Mouse (Mus musculus) heart, embryonic 11.5 days (tissue): ENCODE data around the gene Mov10l1. TPM values are rescaled to one million over a fixed set of nuclear protein-coding genes. Genes with fewer than 3 reads are reported as not detected.

Source experiments
- ATAC-seq: fragments of 200-750 bp; cut with Nextera tagmentation; replicated peaks from 2 replicates; pipeline ENCODE4 v1.8.0; 2017; ENCODE audit warnings: moderate library complexity; ENCODE audit not compliant: insufficient number of reproducible peaks, low FRiP score, low TSS enrichment
- H3K27ac ChIP-seq: fragments of 300-500 bp; sonication (generic); 2 replicates; pipeline ENCODE4 v1.5.1; 2014; ENCODE audit warnings: mild to moderate bottlenecking, low read depth, low read length
- H3K27me3 ChIP-seq: fragments of 300-500 bp; sonication (generic); 2 replicates; pipeline ENCODE4 v1.6.1; 2014; ENCODE audit warnings: mild to moderate bottlenecking, low read length, mixed read lengths; ENCODE audit not compliant: control insufficient read depth, insufficient read depth
- H3K36me3 ChIP-seq: fragments of 300-500 bp; sonication (generic); 2 replicates; pipeline ENCODE4 v1.6.1; 2014; ENCODE audit warnings: mild to moderate bottlenecking, low read length, moderate library complexity, mixed read lengths; ENCODE audit not compliant: control insufficient read depth, insufficient read depth
- H3K4me1 ChIP-seq: fragments of 300-500 bp; sonication (generic); 2 replicates; pipeline ENCODE4 v1.6.1; 2014; ENCODE audit warnings: low read length; ENCODE audit not compliant: control insufficient read depth, insufficient read depth
- H3K4me2 ChIP-seq: fragments of 300-500 bp; sonication (generic); 2 replicates; pipeline ENCODE4 v1.6.1; 2014; ENCODE audit warnings: mild to moderate bottlenecking, moderate library complexity
- H3K4me3 ChIP-seq: fragments of 300-500 bp; sonication (generic); 2 replicates; pipeline ENCODE4 v1.5.1; 2014; ENCODE audit warnings: low read depth, low read length
- H3K9ac ChIP-seq: fragments of 300-500 bp; sonication (generic); 2 replicates; pipeline ENCODE4 v1.6.1; 2014; ENCODE audit warnings: mild to moderate bottlenecking, low read depth, low read length, moderate library complexity
- H3K9me3 ChIP-seq: fragments of 300-500 bp; sonication (generic); replicated peaks from 2 replicates; pipeline ENCODE4 v1.6.1; 2016; ENCODE audit warnings: low read length; ENCODE audit not compliant: control insufficient read depth
- WGBS: fragments of 180-500 bp; shearing (Covaris S2); extraction: QIAGEN DNeasy Blood & Tissue Kit; methylation state at CpG from one replicate; pipeline ENCODE4 v1.1.7; 2014; ENCODE audit not compliant: insufficient replicate concordance; 5-methylcytosine and 5-hydroxymethylcytosine counted together
- polyA plus RNA-seq: library from polyadenylated mRNA; unstranded; fragments of >200 nt; fragmentation: Nextera tagmentation; extraction: Ambion mirVana; gene quantifications from 2 replicates; pipeline ENCODE4 v1.2.1, GENCODE M21; 2014

Gene Mov10l1
- polyA plus RNA-seq, 1 experiment from 2014 or later, result 57.6 TPM

GRCm38 (mm10) chr15:89062518-89062910 lies 79.8 kb downstream of the Mov10l1 start:
- no peak for ATAC-seq
- Histone ChIP-seq H3K9ac (no peak overlapping the region), H3K4me2 (no peak overlapping the region), H3K27ac (no peak overlapping the region), H3K4me1 (peaks cover 3% of the 10 kb centered on the region; the same call in 1 of the 2 replicates), H3K4me3 (no peak overlapping the region), H3K27me3 (peaks cover 55% of the 10 kb centered on the region), H3K9me3 (no peaks in the 10 kb centered on the region), H3K36me3 (no peaks in the 10 kb centered on the region)
- WGBS, result 81% methylated on average over 5 of the region's 5 CpGs

- ATAC-seq, result no peak
- no peaks in the 10 kb centered on the region for H3K36me3 ChIP-seq
- H3K4me1 ChIP-seq, result peaks cover 3% of the 10 kb centered on the region; the same call in 1 of the 2 replicates
- H3K4me2 ChIP-seq, result no peak overlapping the region
- no peak overlapping the region for H3K4me3 ChIP-seq
- no peak overlapping the region for H3K27ac ChIP-seq
- 72% methylated on average over 7 of the region's 7 CpGs for WGBS
- no peak overlapping the region for H3K9ac ChIP-seq
- H3K27me3 ChIP-seq, result peaks cover 60% of the 10 kb centered on the region
- no peaks in the 10 kb centered on the region for H3K9me3 ChIP-seq
These were observed 80.3 kb downstream of the Mov10l1 start for GRCm38 (mm10) chr15:89063001-89063400.

- peaks cover 60% of the 10 kb centered on the region for H3K27me3 ChIP-seq
- ATAC-seq, result no peak
- WGBS, result 75% methylated on average over 6 of the region's 6 CpGs
These were observed 80.8 kb downstream of the Mov10l1 start for GRCm38 (mm10) chr15:89063536-89063935.

GRCm38 (mm10) chr15:89064891-89065290 lies 82.2 kb downstream of the Mov10l1 start:
- 83% methylated on average over 5 of the region's 5 CpGs for WGBS
- H3K27me3 ChIP-seq, result peaks cover 65% of the 10 kb centered on the region
- H3K4me1 ChIP-seq, result peaks cover 8% of the 10 kb centered on the region; the same call in 1 of the 2 replicates

More at GRCm38 (mm10) chr15:89063536-89063935, 80.8 kb downstream of the Mov10l1 start:
- Histone ChIP-seq H3K9me3 (no peaks in the 10 kb centered on the region), H3K4me2 (no peak overlapping the region), H3K27ac (no peak overlapping the region), H3K36me3 (no peaks in the 10 kb centered on the region), H3K4me1 (peaks cover 6% of the 10 kb centered on the region; the same call in 1 of the 2 replicates), H3K4me3 (no peak overlapping the region), H3K9ac (no peak overlapping the region)

DNA sequence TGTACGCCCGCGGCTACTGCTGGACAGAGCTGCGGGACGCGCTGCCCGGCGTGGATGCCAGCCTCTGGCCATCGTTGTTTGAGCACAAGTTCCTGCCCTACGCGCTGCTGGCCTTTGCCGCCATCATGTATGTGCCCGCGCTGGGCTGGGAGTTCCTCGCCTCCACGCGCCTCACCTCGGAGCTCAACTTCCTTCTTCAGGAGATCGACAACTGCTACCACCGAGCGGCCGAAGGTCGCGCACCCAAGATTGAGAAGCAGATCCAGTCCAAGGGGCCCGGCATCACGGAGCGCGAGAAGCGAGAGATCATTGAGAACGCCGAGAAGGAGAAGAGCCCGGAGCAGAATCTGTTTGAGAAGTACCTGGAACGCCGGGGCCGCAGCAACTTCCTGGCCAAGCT lies 84.9 kb downstream of the Mov10l1 start:
- Histone ChIP-seq H3K9ac (0 out of 2 replicates have a peak overlapping the region, but pooled peaks have one; percentile 28), H3K4me1 (peaks cover 8% of the 10 kb centered on the region; the same call in 1 of the 2 replicates), H3K27ac (no peak overlapping the region), H3K9me3 (no peaks in the 10 kb centered on the region), H3K27me3 (peaks cover 52% of the 10 kb centered on the region), H3K4me2 (peak overlapping the region; percentile 60), H3K4me3 (peak overlapping the region; percentile 34), H3K36me3 (no peaks in the 10 kb centered on the region)
- WGBS, result 23% methylated on average over 35 of the region's 35 CpGs
- ATAC-seq, result no peak

More at GRCm38 (mm10) chr15:89064891-89065290, 82.2 kb downstream of the Mov10l1 start:
- no peak overlapping the region for H3K4me2 ChIP-seq
- no peak overlapping the region for H3K9ac ChIP-seq
- H3K4me3 ChIP-seq, result no peak overlapping the region
- H3K9me3 ChIP-seq, result no peaks in the 10 kb centered on the region
- no peaks in the 10 kb centered on the region for H3K36me3 ChIP-seq
- no peak for ATAC-seq
- H3K27ac ChIP-seq, result no peak overlapping the region

- no peak for ATAC-seq
- Histone ChIP-seq H3K27me3 (peaks cover 51% of the 10 kb centered on the region), H3K9ac (no peak overlapping the region), H3K4me3 (no peak overlapping the region), H3K4me2 (peak overlapping the region; percentile 60), H3K27ac (no peak overlapping the region), H3K9me3 (no peaks in the 10 kb centered on the region), H3K4me1 (peaks cover 8% of the 10 kb centered on the region), H3K36me3 (no peaks in the 10 kb centered on the region)
- 20% methylated on average over 26 of the region's 26 CpGs for WGBS
These were observed 85.5 kb downstream of the Mov10l1 start for GRCm38 (mm10) chr15:89068226-89068625.

DNA sequence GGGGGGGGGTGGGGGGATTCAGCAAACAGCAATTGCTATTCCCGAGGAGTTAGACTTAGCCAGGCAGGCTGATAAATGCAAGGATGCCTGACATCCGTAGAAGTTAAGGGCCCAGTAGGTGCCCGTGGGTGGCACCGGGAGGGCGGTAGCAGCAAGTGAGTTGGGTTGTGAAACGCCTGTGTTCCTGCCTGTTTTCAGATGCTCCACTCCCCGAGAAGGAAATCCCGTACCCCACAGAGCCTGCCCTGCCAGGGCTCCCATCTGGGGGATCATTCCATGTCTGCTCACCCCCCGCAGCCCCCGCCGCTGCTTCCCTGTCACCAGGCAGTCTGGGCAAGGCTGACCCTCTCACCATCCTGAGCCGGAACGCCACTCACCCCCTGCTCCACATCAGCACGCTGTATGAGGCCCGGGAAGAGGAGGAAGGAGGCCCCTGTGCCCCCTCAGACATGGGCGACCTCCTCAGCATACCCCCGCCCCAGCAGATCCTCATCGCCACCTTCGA lies 86.7 kb downstream of the Mov10l1 start:
- Histone ChIP-seq H3K27ac (no peak overlapping the region), H3K4me2 (no peak overlapping the region), H3K4me3 (no peak overlapping the region), H3K9me3 (no peaks in the 10 kb centered on the region), H3K27me3 (peaks cover 49% of the 10 kb centered on the region), H3K4me1 (peaks cover 18% of the 10 kb centered on the region), H3K9ac (no peak overlapping the region), H3K36me3 (no peaks in the 10 kb centered on the region)
- WGBS, result 68% methylated on average over 19 of the region's 19 CpGs
- ATAC-seq, result no peak

GRCm38 (mm10) chr15:89070606-89071005 lies 87.9 kb downstream of the Mov10l1 start:
- no peak for ATAC-seq
- Histone ChIP-seq H3K4me1 (peaks cover 24% of the 10 kb centered on the region), H3K36me3 (no peaks in the 10 kb centered on the region), H3K27ac (no peak overlapping the region), H3K9ac (no peak overlapping the region), H3K27me3 (peaks cover 47% of the 10 kb centered on the region), H3K4me2 (no peak overlapping the region), H3K9me3 (no peaks in the 10 kb centered on the region), H3K4me3 (no peak overlapping the region)
- WGBS, result 75% methylated on average over 24 of the region's 24 CpGs
